Mouse (Mus musculus) lung, postnatal 25 days (tissue): Measurements from ENCODE around the gene Fam228b.
"Not testable (repeated sequence)": the region's sequence is repeated elsewhere in the genome, so short reads cannot be mapped to it uniquely, and the experiment has no call there.

ENCODE experiments used
- DNase-seq: peaks from one replicate; pipeline ENCODE4 v3.0.0; 2022; ENCODE audit warnings: low spot score

The Fam228b gene

DNA sequence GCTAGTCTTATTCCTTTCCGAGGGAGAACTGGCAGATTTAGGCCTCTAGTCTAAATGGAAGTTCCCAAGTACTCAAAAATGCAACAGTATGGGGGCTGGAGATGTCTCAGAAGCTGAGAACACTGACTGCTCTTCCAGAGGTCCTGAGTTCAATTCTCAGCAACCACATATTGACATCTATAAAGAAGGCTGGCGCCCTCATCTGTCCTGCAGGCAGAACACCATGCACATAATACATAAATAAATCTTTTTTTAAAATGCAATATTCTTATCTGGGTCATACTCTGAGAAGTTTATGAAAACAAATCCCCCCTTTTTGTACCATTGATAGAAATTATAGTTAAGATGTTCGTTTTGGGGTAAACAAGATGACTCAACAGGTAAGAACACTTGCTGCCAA, 26.9 kb downstream of the Fam228b start:
- DNase-seq, result no peak

GRCm38 (mm10) chr12:4740823-4741222, 28.2 kb downstream of the Fam228b start:
- DNase-seq, result no peak

- DNase-seq, result no peak
Measured at GRCm38 (mm10) chr12:4738031-4738576, 31.0 kb downstream of the Fam228b start, which contains the start of gene Fam228a. Gene Fam228a (minus strand): TSS chr12:4738430.

DNA sequence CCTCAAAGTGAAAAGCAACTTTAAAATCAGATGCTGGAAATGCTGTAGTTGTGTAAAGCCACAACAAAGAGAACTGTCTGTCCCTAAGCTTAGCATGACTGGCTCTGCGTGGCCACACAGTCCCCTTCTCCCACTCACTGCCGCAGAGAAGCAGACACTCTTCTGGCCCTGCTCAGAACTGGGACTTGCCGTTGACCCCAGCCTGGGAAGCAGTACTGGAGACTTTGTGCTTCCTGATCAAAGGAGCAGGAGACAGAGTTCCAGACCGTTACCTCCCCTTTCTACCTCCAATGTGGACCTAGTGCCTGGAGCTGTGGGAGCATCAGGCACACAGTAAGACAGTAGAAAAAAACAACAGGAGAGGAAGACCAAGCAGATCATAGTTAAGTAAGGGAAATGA, 36.7 kb downstream of the Fam228b start:
- DNase-seq, result no peak

GRCm38 (mm10) chr12:4731629-4732028, 37.4 kb downstream of the Fam228b start:
- DNase-seq, result no peak

- no peak for DNase-seq
Measured at GRCm38 (mm10) chr12:4729165-4729564, 39.9 kb downstream of the Fam228b start.

DNA sequence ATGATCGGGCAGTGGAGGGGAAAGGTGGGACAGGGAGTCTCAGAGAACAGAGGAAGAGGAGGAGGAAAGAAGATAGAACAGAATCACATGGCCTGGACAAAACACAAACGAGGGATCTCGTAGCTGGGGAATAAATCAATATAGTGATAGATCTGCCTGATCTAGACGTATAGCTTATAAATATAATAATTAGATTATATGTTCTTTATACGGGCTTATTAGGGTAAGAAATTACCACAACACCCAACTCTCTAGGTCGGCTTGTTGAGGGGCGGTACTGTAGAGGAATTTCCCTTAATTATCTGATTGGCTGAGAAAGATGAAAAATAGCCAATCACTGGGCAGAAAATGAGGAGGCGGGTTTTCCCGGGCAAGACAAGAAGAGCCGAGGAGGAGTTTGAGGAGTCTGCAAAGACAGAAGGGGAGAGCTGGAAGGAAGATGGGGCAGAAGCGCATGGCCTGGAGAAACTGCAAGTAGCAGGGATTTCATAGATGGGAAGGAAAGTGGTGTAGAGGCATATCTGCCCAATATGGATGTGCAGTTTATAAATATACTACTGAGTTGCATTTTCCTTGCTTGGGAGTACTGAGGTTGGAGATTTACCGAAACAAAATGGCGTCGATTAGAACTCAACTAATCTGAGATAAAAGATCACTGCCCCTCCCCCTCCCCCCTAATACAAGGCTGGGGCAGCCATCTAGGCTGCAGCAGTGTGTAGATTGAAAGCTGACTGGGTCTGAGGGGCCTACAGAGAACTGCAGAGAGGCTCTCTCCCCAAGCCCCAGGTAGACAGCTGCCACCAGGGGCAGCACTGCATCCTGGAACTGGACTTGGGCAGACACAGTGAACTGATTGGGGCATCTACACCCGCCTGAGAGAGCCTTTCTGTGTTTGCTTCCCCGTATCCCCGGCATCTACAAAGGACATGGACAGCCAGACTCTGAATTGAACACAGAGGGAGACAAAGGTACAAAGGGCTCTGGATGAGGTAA, 49.0 kb downstream of the Fam228b start:
- DNase-seq, result no peak

DNA sequence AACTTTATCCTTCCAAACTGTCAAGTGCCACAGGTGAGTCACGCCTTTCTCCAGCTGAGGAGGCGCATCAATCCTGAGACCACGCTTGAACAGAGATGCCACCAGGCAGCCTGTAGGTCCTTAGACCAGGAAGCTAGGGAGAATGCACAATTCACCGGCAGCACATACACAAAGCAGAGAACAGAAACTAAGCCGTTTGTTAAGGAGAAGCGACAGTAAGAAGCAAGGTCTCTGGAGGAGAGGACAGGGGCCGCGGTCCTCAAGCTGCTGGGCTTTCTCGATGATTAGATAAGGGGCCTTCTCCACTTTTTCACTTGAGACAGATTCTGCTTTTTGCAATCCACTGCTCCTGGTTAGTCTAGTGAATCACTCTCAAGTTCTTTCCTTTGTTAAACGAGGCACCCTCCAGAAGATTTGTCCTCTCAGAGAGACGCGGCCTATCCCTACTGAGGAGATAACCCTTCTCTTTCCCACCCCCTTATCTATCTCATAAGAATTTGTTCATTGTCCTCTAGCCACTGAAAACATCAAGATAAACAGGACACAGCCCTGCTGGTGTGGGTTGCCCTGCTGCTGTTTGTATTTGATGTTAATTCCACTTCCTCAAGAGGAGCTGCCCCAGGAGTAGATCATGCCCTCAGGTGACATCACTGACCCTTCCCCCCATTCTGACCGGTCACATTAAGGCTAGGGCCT, 49.9 kb downstream of the Fam228b start:
- no peak for DNase-seq

DNA sequence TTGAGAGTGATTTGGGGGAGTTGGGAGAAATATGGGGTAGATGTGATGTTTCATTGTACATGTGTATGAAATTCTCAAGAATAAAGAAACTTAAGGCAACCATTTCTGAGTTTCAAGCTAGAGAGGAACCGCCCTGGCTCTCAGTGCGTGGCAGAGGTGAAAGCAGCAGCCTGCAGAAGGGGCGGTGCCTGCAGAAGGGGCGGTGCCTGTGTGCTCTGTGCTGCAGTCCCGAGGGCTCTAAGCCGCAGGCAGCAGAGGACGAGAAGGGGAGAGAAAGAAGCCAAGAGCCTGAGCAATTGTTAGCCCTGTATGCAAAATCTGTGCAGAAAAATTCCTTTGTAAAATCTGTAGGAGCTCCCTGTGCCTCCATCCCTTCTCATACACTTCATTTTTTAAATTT, 51.6 kb downstream of the Fam228b start:
- peak; percentile 17 for DNase-seq

DNA sequence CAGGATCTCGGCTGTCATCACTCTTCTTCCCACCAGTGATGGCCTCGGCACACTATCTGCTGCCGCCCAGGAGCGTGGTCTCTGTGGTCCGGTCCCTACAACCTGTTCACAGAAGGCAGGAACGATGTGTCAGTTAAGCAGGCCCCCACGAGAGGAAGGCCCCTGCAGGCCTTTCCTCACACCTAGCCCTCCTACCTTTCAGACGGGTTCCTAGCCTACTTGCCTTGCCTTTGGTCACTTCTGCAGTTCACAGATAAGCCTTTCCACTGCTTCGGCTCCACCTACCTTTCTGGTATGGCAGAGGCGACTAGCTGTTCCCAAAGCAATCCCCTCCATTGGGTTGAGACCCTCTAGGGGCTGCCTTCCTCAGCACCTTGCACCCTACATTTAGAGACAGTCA, 53.5 kb downstream of the Fam228b start:
- no peak for DNase-seq

DNA sequence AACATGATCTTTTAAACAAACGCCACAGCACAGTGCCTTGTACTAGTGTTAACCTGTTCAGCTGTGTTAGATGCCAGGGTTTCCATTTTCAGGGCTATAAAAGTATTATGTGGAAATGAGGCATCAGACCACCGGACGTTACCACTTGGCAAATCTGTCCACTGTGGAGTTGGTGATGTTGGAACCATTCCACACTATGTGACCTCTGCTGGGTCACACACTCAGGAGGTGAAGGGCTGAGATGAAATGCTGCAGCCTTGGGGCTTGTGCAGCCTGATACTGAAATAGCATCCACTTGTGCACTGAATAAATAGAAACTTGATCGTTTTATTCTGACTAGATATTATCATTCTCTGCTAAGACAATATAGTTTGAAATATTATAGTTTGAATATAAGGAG, 55.7 kb downstream of the Fam228b start:
- DNase-seq, result no peak

DNA sequence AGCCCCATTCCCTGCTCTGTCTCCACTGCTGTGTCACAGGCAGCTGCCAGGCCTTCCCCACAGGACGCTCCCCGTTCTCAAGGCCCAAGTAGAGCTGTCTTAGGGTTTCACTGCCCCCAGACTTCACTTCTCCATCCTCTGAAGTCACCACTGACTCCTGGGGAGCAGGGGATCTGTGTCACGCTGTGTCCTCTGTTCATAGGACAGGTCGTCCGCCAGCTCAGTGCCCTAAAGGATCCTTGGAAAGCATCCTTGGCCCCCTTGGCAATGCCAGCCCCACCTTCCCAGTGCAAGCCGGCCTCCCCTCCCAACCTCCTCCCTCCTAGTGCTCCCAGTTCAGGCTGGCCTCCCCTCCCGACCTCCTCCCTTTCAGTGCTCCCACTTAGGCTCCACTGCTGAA, 59.1 kb downstream of the Fam228b start:
- DNase-seq, result no peak

DNA sequence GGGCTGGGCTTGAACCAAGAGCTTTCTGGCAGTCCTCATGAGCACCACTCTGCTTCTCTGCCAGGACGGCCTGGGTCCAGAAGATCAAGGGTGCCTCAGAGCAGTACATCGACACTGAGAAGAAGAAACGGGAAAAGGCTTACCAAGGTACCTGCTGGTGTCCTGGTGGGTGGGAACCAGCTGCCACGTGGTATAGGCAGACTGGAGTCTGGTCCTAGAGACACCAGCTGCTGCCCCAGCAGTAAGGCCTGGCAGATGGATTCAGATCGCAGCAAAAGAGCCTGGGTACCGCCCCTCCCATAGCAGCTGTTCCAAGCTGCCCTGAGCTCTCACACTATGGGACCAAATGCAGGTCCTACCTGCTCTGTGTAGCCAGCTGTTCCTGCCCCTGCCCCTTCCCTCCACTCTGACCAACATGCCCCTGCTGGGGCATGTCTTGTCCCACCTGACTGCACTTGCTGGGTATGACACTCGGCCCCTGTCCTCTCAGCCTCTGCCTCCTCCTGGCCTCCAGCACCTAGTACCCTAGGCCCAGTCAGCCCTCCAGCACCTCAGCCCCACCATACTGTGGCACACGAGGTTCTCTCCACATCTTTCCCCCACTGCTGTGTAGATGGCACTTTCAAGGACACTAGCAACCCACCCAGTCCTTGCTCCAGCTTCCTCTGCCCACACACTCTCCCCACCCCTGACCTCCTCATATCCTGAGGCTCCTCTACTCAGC, 60.0 kb downstream of the Fam228b start:
- DNase-seq, result no peak

GRCm38 (mm10) chr12:4708296-4708695, 60.8 kb downstream of the Fam228b start:
- DNase-seq, result no peak

GRCm38 (mm10) chr12:4707488-4708017, 61.5 kb downstream of the Fam228b start:
- DNase-seq, result peak; percentile 6

- DNase-seq, result peak; percentile 21
Measured at GRCm38 (mm10) chr12:4706901-4707300, 62.2 kb downstream of the Fam228b start.

- no peak for DNase-seq
Measured at GRCm38 (mm10) chr12:4706175-4706574, 62.9 kb downstream of the Fam228b start.

DNA sequence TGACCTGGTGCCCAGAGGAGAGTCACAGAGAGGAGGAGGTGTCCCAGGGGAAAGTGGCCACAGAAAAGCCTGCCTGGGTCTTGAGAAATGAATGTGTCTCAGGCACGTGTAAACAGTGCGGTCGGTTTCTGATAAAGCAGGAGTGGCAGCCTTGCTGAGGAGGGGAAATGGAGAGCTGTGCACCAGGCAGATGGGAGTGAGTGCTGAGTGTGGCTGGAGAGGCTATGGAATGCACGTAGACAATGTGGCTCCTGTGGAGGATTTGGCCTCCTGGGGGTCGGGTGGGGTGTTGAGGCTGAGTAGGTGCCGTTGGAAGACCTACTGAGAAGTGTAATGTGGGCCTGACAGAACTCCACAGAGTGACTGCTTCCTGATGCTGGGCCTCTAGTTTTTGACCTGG, 63.4 kb downstream of the Fam228b start:
- not testable (repeated sequence) for DNase-seq

DNA sequence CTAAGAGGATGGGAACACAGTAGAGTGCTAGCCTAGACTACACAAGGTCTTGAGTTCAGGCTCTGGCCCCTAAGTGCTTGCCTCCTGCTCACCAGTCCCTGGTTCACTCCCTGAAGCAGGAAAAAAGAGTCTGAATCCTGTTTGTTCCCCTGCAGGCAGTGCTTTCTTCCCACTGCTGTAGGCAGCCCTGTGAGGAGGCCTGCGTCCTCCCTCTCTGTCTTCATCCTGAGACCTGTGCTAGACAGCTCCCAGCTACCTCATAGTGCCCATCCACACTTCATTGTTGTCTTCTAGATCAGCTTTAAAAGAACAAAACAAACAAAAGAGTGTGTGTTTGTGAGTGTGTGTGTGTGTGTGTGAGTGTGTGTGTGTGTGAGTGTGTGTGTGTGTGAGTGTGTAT, 74.5 kb downstream of the Fam228b start:
- no peak for DNase-seq

DNA sequence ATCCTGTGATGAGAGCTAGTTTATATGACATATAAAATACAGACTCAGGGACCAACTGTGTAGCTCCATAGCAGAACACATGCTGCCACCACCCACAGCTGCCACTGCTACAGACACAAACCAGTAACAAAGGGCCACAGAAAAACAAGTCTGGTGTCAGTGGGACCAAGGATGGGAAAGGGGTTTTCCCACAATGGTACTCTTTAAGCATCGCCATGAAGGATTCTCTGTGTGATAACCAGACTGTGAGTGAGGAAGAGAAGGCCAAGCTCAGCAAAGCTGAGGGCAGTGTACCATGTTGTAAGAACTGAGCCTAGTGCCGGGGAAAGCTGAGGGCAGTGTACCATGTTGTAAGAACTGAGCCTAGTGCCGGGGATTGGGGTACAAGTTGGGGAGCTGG, 77.9 kb downstream of the Fam228b start:
- DNase-seq, result no peak
